Mouse (Mus musculus): ENCODE measurements around the gene Id3. TPM values are rescaled to one million over a fixed set of nuclear protein-coding genes. Genes with fewer than 3 reads are reported as not detected.
A peak's percentile ranks its signal among the peaks of the same experiment; 100 is the strongest.

The Id3 gene
- total RNA-seq, 4 experiments from 2014 or later: 40.5 to 59.5 (median 48.7) TPM

DNA sequence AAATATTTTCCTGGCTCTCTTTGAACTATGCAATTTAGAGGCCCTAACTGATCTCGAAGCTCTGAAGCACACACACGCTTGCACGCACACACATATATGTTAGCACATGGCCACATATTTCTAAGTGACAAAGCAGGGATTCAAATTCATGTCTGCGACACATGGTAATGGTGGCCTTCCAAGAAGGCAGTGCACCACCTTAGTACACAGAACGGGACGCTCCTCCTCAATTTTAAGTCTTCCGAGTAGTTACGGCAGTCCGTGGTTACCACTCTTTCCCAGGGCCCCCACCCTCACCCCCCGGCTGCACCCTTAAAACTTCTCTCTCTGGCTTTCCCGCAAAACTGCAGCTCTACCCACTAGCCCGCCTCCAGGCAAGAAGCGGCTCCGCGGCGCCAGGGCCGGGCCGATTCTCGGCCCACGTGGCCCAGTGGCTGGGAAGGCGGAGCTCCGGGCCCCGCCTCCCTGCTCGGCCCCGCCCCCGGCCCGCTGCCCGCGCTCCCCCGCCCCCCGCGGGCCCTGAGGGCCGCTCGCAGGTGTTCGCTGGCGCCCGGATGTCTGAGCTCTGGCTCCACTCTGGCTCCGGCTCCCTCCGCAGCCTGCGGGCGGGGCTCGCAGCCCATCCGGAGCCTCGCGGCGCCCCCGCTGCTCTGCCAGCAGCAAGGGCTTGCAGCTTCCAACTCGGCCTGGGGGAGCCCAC, 4.3 kb downstream of the Id3 start:
- peak in 1 of 2 experiments; percentile 46 for DNase-seq (ENCODE audit: low spot score in 2 of 2)

GRCm38 (mm10) chr4:136148342-136149044, 5.2 kb downstream of the Id3 start:
- no peak for DNase-seq (ENCODE audit: low spot score in 2 of 2)

GRCm38 (mm10) chr4:136149045-136149379, 5.7 kb downstream of the Id3 start:
- DNase-seq (ENCODE audit: low spot score in 2 of 2): no peak

DNA sequence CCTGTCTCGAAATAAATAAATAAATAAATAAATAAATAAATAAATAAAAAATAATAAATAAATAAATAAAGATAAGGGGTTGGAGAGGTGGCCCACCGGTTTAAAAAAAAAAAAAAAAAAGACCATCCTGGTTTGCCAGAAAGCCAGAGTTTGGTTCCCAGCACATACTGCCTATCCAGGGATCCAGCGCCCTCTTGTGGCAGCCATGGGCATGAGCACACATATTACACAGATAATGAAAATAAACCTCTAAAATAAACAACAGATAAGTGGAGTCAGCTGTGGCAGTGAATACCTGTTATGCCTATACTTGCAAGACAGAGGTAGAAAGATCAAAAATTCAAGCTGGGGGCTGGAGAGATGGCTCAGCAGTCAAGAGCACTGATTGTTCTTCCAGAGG, 6.4 kb downstream of the Id3 start:
- no peak for DNase-seq (ENCODE audit: low spot score in 2 of 2)

DNA sequence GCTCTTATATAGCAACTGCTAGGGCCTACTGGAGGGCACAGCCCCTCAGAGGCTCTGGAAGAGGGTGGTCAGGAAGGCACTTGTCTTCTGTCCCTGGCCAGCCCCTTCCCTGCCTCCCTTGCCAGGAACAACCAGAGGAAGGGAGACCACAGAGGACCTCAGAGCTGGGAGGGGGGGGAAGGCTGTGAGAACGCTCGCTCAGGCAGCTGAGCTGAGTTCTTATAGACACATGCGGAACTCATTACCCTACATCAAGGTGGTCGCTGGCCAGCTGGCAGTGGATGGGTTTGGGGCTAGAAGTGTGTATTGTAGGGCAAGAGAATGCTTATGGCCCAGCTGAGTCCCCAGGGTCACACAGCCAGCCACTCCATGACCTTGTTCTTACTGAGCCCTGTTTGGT, 7.3 kb downstream of the Id3 start:
- DNase-seq (ENCODE audit: low spot score in 2 of 2): no peak

DNA sequence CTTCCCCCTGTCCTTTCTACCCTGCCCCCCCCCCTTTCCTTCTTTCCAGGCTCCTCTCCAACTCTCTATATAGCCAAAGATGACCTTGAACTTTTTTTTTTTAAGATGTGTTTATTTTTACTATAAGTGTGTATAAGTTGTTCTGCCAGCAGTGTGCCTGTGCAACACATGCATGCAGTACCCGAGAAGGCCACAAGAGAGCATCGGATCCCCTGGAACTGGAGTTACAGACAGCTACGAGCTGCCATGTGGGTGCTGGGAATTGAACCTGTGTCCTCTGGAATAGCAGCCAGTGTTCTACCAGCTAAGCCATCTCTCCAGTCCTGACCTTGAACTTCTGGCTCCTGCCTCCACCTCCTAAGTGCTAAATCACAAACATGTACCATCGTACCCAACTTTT, 9.5 kb downstream of the Id3 start:
- no peak for DNase-seq (ENCODE audit: low spot score in 2 of 2)

- DNase-seq (ENCODE audit: low spot score in 2 of 2): no peak
These were observed 11.2 kb downstream of the Id3 start for GRCm38 (mm10) chr4:136154462-136154861.

- DNase-seq (ENCODE audit: low spot score in 2 of 2): no peak
These were observed 15.2 kb downstream of the Id3 start for GRCm38 (mm10) chr4:136158498-136158897.

DNA sequence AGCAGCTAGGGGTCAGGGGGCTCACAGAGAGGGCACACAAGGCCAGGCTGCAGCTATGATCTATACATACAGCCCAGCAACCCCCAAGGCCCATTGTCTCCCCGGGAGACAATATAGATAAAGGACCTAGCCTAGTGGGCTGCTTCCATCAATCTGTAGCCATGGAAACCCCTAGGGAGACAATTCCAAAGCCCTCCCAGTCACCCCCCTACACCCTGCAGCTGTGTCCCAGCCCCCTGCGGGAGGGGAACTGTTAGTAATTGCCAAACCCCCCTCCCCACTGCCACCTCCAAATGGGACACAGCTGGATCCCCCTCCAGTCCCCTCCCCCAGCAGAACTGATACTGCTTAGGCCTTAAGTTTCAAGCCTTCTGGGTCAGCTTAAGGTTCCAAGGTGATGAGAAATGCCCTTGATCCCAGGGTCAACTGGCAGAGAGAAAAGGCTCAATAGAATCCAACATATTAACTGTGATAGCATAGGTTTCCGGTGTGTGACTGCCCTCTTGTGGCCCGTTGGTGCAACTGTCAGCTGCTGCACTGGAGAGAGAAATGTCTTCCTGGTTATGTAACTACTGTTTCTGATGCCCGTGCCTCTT, 16.6 kb downstream of the Id3 start:
- peak; percentile 65 to 82 for DNase-seq (ENCODE audit: low spot score in 2 of 2)

DNA sequence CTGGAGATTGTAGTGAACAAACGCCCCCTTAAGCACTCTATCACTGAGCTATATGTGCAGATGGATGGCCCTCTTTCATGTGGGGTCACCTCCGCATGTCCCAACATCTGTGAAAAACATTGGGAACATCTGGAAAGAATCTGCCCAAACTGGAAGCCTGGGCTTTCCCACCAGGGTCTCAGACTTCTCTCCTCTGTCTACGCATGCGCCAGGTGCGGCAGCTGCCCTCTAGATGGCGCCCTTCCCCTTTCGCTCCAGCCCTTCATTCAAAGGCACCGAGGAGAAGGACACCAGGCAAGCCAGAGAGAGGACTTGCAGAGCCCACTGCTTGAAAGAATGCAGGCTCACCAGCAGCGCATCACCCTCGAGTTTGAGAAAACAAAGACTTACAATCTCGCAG, 20.2 kb downstream of the Id3 start:
- peak; percentile 65 to 87 for DNase-seq (ENCODE audit: low spot score in 2 of 2)

- no peak for DNase-seq (ENCODE audit: low spot score in 2 of 2)
These were observed 21.7 kb downstream of the Id3 start for GRCm38 (mm10) chr4:136164981-136165380.

- DNase-seq (ENCODE audit: low spot score in 2 of 2): no peak
These were observed 24.4 kb downstream of the Id3 start for GRCm38 (mm10) chr4:136167701-136168100.

DNA sequence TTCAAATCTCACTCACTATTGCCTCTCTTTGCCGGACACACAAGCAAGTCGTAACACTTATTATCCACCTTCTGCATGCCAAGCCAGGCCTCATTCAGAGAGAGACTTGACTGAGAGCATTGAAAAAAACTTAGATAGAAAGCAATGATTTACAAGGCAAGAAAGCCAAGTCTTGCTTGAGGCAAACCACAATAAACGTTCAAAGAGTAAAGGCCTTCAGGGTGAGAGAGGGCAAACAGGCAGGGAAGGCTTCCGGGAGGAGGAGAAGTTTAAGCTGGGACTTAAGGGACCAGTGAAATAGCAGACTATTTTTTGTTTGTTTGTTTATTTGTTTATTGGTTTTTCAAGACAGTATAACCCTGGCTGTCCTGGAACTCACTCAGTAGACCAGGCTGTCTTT, 27.1 kb downstream of the Id3 start:
- no peak for DNase-seq (ENCODE audit: low spot score in 2 of 2)

DNA sequence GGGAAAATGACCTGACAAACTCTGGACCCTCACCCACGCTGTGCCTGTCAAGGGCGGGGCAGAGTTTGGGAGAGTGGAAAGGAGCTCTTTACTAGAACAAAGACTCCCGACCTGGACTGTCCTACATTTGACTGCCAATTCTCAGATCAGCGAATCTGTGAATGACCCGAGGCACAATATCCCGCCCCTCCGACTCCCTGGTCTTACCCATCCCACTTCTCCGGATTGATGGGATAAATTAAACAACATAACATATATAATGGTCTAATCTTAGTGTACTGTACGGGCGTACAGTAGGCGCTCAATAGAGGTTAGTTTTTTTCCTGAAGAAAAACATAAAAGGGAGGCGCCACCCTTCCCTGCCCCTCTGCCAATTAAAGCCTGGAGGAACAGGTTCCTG, 28.2 kb downstream of the Id3 start:
- no peak for DNase-seq (ENCODE audit: low spot score in 2 of 2)

DNA sequence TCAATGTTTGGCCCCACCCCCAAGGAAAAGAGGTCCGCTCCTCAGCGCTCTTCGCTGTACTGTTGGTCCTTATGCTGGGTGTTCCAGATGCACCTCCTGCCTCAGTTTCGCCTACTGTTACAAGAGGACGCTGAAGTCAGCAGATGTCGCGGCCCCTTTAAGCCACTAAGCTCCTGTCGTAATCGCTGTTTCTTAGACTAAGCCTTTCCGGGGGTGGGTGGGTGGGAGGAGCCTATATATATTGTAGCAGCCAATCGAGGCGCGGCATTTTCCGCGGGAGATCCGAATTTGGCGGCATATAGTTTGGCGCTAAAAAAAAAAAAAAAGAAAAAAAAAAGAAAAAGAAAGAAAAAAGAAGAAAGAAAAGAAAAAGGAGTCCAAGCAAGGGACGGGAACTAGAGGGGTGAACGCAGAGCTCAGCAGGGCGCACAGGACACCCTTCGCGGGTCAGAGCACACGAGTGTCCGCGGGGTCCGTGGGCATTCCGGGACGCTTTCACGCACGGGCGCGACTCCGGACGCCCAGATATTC, 28.8 kb downstream of the Id3 start, which contains the start of gene E2f2:
TSS of gene E2f2 (plus strand) at position 384 of the 531 bp plus-strand sequence.
- peak in 1 of 2 experiments; percentile 14 for DNase-seq (ENCODE audit: low spot score in 2 of 2)

DNA sequence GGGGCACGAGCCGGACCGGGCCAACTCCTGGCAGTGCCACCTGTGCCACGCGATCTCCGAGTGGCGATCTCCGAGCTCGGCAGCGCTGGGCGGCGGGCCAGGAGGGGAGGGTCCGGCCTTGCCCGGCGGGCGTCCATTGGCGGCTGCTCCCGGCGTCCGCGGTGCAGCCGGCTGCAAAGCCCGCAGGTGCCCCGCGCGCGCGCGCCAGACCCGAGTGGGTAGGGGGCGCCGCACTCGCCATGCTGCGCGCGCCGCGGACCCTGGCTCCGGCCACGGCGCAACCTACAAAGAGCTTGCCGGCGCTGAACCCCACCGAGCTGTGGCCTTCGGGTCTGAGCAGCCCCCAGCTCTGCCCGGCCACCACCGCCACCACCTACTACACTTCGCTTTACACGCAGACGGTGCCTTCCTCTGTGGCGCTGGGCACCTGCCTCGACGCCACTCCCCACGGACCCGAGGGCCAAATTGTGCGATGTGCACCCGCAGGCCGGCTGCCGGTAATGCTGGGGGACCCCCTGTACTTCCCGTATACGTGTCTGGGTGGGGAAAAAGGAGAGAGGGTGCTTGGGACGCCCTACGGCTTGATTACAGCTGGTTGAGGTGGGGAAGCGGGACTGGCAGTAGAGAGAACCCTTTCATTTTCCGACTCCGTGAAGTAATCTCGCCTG, 29.4 kb downstream of the Id3 start:
- no peak for DNase-seq (ENCODE audit: low spot score in 2 of 2)

- DNase-seq (ENCODE audit: low spot score in 2 of 2): no peak
These were observed 30.0 kb downstream of the Id3 start for GRCm38 (mm10) chr4:136173210-136173715.

DNA sequence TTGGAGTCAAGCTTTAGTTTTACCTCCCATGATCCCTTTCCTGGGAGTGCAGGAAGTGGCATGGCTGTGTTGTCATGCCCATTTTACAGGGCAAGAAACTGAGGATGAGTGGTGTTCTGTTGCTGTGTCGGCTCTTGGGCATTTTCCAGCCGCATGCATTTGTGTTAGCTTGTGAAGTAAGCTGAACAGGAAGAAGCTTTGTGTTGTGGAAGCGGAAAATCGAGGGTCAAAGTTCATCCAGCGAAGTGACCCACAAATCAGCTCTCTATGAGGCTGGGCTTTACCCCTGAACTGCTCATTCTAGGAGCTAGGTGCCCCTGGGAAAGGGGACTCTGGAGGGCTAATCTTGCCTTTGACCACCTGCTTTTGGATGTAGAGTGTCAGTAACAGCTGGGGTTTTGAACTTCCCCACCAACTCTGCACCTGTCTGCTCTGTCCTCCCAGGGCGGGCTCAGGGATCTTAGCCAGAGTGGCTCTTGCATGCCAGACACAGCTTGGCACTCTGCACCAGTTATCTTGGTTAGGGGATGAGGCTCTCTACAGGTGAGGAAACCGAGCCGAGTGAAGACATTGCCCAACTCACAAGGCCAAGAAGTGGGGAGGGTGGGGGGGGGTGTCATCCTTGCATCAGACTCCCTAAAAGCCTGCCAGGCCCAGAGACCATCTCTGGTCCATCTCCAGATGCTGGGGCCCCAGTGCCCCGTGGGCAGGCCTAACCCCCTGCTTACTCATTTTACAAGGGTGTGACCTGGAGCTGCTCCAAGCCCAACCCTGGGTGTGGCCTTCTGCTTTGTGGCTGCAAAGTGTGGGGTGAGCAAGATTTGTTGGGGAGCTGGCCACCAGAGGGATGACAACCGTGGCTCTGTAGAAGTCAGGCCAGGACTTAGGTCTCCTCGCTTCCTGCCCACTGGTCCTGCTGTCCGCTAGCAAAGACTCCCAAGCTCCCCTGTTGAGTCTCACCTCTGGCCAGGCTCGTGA, 31.2 kb downstream of the Id3 start:
- DNase-seq (ENCODE audit: low spot score in 2 of 2): no peak

DNA sequence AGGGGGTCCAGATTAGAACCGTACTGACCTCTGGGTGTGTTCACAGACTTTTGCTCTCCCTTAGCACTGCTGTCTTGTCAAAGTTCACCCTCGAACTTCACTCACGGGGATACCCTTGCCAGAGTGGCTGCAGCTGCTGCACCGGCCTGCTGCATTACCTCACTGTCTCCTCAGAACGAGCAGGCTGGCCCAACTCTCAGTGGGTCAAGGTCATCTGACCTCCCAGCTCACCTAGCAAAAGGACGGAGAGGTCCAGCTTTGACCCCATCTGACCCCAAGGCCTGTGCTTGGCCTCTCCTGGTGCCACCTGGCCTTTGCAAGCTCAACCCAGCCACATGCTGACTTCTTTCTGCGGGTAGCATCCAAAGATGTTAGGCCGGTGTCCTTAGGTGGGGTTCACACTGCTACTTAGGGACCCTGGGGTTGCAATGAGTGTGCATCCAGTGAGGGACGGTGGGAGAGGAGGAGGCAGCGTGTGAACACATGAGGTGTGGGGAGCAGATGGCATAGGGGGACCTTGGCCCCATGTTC, 32.8 kb downstream of the Id3 start:
- no peak for DNase-seq (ENCODE audit: low spot score in 2 of 2)

GRCm38 (mm10) chr4:136177244-136177611, 33.9 kb downstream of the Id3 start:
- no peak for DNase-seq (ENCODE audit: low spot score in 2 of 2)

Data from layer of hippocampus, adult 8-10 months (tissue).